Mouse (Mus musculus) midbrain, embryonic 13.5 days (tissue): Measurements from ENCODE around the gene Xcr1. TPM values are rescaled to one million over a fixed set of nuclear protein-coding genes. Genes with fewer than 3 reads are reported as not detected.

Experiments used
- ATAC-seq: fragments of 200-750 bp; cut with Nextera tagmentation; 2 replicates; pipeline ENCODE4 v1.8.0; 2017; ENCODE audit warnings: mild to moderate bottlenecking, moderate TSS enrichment, moderate library complexity
- H3K27ac ChIP-seq: fragments of 300-500 bp; sonication (generic); 2 replicates; pipeline ENCODE4 v1.5.1; 2015; ENCODE audit warnings: inconsistent platforms, mild to moderate bottlenecking, moderate library complexity
- H3K27me3 ChIP-seq: fragments of 300-500 bp; sonication (generic); 2 replicates; pipeline ENCODE4 v1.6.1; 2015; ENCODE audit warnings: mild to moderate bottlenecking, inconsistent platforms
- H3K36me3 ChIP-seq: fragments of 300-500 bp; sonication (generic); 2 replicates; pipeline ENCODE4 v1.6.1; 2015; ENCODE audit warnings: mild to moderate bottlenecking, inconsistent platforms
- H3K4me1 ChIP-seq: fragments of 300-500 bp; sonication (generic); replicated peaks from 2 replicates; pipeline ENCODE4 v1.6.1; 2015; ENCODE audit warnings: inconsistent platforms
- H3K4me2 ChIP-seq: fragments of 300-500 bp; sonication (generic); replicated peaks from 2 replicates; pipeline ENCODE4 v1.6.1; 2015; ENCODE audit warnings: moderate library complexity, mild to moderate bottlenecking, inconsistent platforms
- H3K4me3 ChIP-seq: fragments of 300-500 bp; sonication (generic); replicated peaks from 2 replicates; pipeline ENCODE4 v1.5.1; 2015; ENCODE audit warnings: mild to moderate bottlenecking, inconsistent platforms
- H3K9ac ChIP-seq: fragments of 300-500 bp; sonication (generic); replicated peaks from 2 replicates; pipeline ENCODE4 v1.6.1; 2015; ENCODE audit warnings: mild to moderate bottlenecking, inconsistent platforms
- H3K9me3 ChIP-seq: fragments of 300-500 bp; sonication (generic); 2 replicates; pipeline ENCODE4 v1.6.1; 2016; ENCODE audit warnings: mild to moderate bottlenecking, inconsistent platforms
- WGBS: fragments of 180-500 bp; shearing (Covaris S2); methylation state at CpG from one replicate; pipeline ENCODE4 v1.1.7; 2015; 5-methylcytosine and 5-hydroxymethylcytosine counted together
- polyA plus RNA-seq: library from polyadenylated mRNA; unstranded; fragments of >200 nt; fragmentation: Nextera tagmentation; extraction: Ambion mirVana; gene quantifications from 2 replicates; pipeline ENCODE4 v1.2.1, GENCODE M21; 2015

The Xcr1 gene
- polyA plus RNA-seq, 1 experiment from 2014 or later: 0.11 TPM

- Histone ChIP-seq H3K4me1 (peaks cover 15% of the 10 kb centered on the region), H3K9me3 (no peaks in the 10 kb centered on the region), H3K27ac (no peak overlapping the region), H3K9ac (peak overlapping the region; percentile 32; the same call in 1 of the 2 replicates), H3K36me3 (no peaks in the 10 kb centered on the region), H3K4me3 (no peak overlapping the region), H3K27me3 (no peaks in the 10 kb centered on the region), H3K4me2 (peak overlapping the region; percentile 2; the same call in 1 of the 2 replicates)
- no peak for ATAC-seq
- 84% methylated on average over 2 of the region's 2 CpGs for WGBS
Measured at GRCm38 (mm10) chr9:123849976-123850695, 11.7 kb downstream of the Xcr1 start.

GRCm38 (mm10) chr9:123846490-123846889 lies 15.3 kb downstream of the Xcr1 start:
- Histone ChIP-seq H3K9ac (no peak overlapping the region), H3K4me3 (no peak overlapping the region), H3K36me3 (no peaks in the 10 kb centered on the region), H3K9me3 (no peaks in the 10 kb centered on the region), H3K27me3 (no peaks in the 10 kb centered on the region), H3K27ac (no peak overlapping the region), H3K4me1 (peaks cover 11% of the 10 kb centered on the region), H3K4me2 (no peak overlapping the region)
- 94% methylated on average over 1 of the region's 1 CpGs for WGBS
- no peak for ATAC-seq

GRCm38 (mm10) chr9:123845120-123845519 lies 16.7 kb downstream of the Xcr1 start:
- Histone ChIP-seq H3K9me3 (no peaks in the 10 kb centered on the region), H3K4me1 (peaks cover 1% of the 10 kb centered on the region; the same call in 1 of the 2 replicates), H3K4me3 (no peak overlapping the region), H3K4me2 (no peak overlapping the region), H3K9ac (no peak overlapping the region), H3K36me3 (peaks cover 3% of the 10 kb centered on the region; the same call in 1 of the 2 replicates), H3K27ac (no peak overlapping the region), H3K27me3 (no peaks in the 10 kb centered on the region)
- WGBS: 86% methylated on average over 3 of the region's 3 CpGs
- ATAC-seq: no peak

- Histone ChIP-seq H3K4me3 (no peak overlapping the region), H3K4me1 (no peaks in the 10 kb centered on the region), H3K4me2 (no peak overlapping the region), H3K27ac (no peak overlapping the region), H3K27me3 (no peaks in the 10 kb centered on the region), H3K9ac (no peak overlapping the region), H3K9me3 (no peaks in the 10 kb centered on the region), H3K36me3 (peaks cover 6% of the 10 kb centered on the region; the same call in 1 of the 2 replicates)
- 91% methylated on average over 3 of the region's 3 CpGs for WGBS
- no peak for ATAC-seq
Measured at GRCm38 (mm10) chr9:123844468-123844867, 17.4 kb downstream of the Xcr1 start.

- Histone ChIP-seq H3K4me1 (no peaks in the 10 kb centered on the region), H3K36me3 (peaks cover 39% of the 10 kb centered on the region), H3K4me3 (no peak overlapping the region), H3K9me3 (no peaks in the 10 kb centered on the region), H3K27me3 (no peaks in the 10 kb centered on the region), H3K4me2 (no peak overlapping the region), H3K27ac (no peak overlapping the region), H3K9ac (no peak overlapping the region)
- ATAC-seq: no peak
- 91% methylated on average over 6 of the region's 6 CpGs for WGBS
Measured at GRCm38 (mm10) chr9:123840243-123840642, 21.6 kb downstream of the Xcr1 start.

- no peak overlapping the region for H3K27ac ChIP-seq
- no peak overlapping the region for H3K9ac ChIP-seq
- peaks cover 54% of the 10 kb centered on the region for H3K36me3 ChIP-seq
- H3K4me2 ChIP-seq: no peak overlapping the region
- H3K27me3 ChIP-seq: no peaks in the 10 kb centered on the region
- no peaks in the 10 kb centered on the region for H3K9me3 ChIP-seq
- no peak for ATAC-seq
- WGBS: 93% methylated on average over 3 of the region's 3 CpGs
- H3K4me3 ChIP-seq: no peak overlapping the region
- H3K4me1 ChIP-seq: no peaks in the 10 kb centered on the region
Measured at GRCm38 (mm10) chr9:123835851-123836250, 26.0 kb downstream of the Xcr1 start.

GRCm38 (mm10) chr9:123828916-123829315 lies 32.9 kb downstream of the Xcr1 start:
- Histone ChIP-seq H3K4me1 (no peaks in the 10 kb centered on the region), H3K36me3 (peaks cover 61% of the 10 kb centered on the region), H3K9me3 (no peaks in the 10 kb centered on the region), H3K4me3 (no peak overlapping the region), H3K9ac (no peak overlapping the region), H3K4me2 (no peak overlapping the region), H3K27me3 (no peaks in the 10 kb centered on the region), H3K27ac (no peak overlapping the region)
- WGBS: 97% methylated on average over 4 of the region's 4 CpGs
- ATAC-seq: no peak

- Histone ChIP-seq H3K4me2 (no peak overlapping the region), H3K9ac (no peak overlapping the region), H3K4me3 (no peak overlapping the region), H3K9me3 (no peaks in the 10 kb centered on the region), H3K4me1 (no peaks in the 10 kb centered on the region), H3K36me3 (peaks cover 80% of the 10 kb centered on the region), H3K27me3 (no peaks in the 10 kb centered on the region), H3K27ac (no peak overlapping the region)
- WGBS: 92% methylated on average over 3 of the region's 3 CpGs
- no peak for ATAC-seq
Measured at GRCm38 (mm10) chr9:123826631-123827030, 35.2 kb downstream of the Xcr1 start.

GRCm38 (mm10) chr9:123818601-123819000 lies 43.2 kb downstream of the Xcr1 start:
- H3K36me3 ChIP-seq: peaks cover 67% of the 10 kb centered on the region
- no peaks in the 10 kb centered on the region for H3K4me1 ChIP-seq
- no peak overlapping the region for H3K27ac ChIP-seq
- no peak overlapping the region for H3K4me2 ChIP-seq
- no peak overlapping the region for H3K9ac ChIP-seq
- H3K4me3 ChIP-seq: no peak overlapping the region
- 91% methylated on average over 2 of the region's 2 CpGs for WGBS
- ATAC-seq: no peak
- no peaks in the 10 kb centered on the region for H3K9me3 ChIP-seq
- no peaks in the 10 kb centered on the region for H3K27me3 ChIP-seq

GRCm38 (mm10) chr9:123815996-123816395 lies 45.8 kb downstream of the Xcr1 start:
- WGBS: 100% methylated on average over 1 of the region's 1 CpGs
- no peaks in the 10 kb centered on the region for H3K4me1 ChIP-seq
- ATAC-seq: no peak
- H3K4me3 ChIP-seq: no peak overlapping the region
- no peaks in the 10 kb centered on the region for H3K9me3 ChIP-seq
- no peaks in the 10 kb centered on the region for H3K27me3 ChIP-seq
- no peak overlapping the region for H3K4me2 ChIP-seq
- peaks cover 48% of the 10 kb centered on the region for H3K36me3 ChIP-seq
- H3K9ac ChIP-seq: no peak overlapping the region
- no peak overlapping the region for H3K27ac ChIP-seq

- ATAC-seq: no peak
- no peaks in the 10 kb centered on the region for H3K27me3 ChIP-seq
- no peak overlapping the region for H3K9ac ChIP-seq
- WGBS: 91% methylated on average over 3 of the region's 3 CpGs
- no peaks in the 10 kb centered on the region for H3K9me3 ChIP-seq
- H3K36me3 ChIP-seq: peaks cover 43% of the 10 kb centered on the region
- no peaks in the 10 kb centered on the region for H3K4me1 ChIP-seq
- H3K27ac ChIP-seq: no peak overlapping the region
- no peak overlapping the region for H3K4me3 ChIP-seq
- no peak overlapping the region for H3K4me2 ChIP-seq
Measured at GRCm38 (mm10) chr9:123815444-123815843, 46.4 kb downstream of the Xcr1 start.

- no peaks in the 10 kb centered on the region for H3K4me1 ChIP-seq
- no peaks in the 10 kb centered on the region for H3K9me3 ChIP-seq
- 76% methylated on average over 4 of the region's 4 CpGs for WGBS
Measured at GRCm38 (mm10) chr9:123814821-123815220, 47.0 kb downstream of the Xcr1 start.

GRCm38 (mm10) chr9:123814326-123814725 lies 47.5 kb downstream of the Xcr1 start:
- peaks cover 51% of the 10 kb centered on the region for H3K36me3 ChIP-seq

More at GRCm38 (mm10) chr9:123814821-123815220, 47.0 kb downstream of the Xcr1 start:
- Histone ChIP-seq H3K9ac (no peak overlapping the region), H3K36me3 (peaks cover 49% of the 10 kb centered on the region), H3K27me3 (no peaks in the 10 kb centered on the region), H3K27ac (no peak overlapping the region), H3K4me3 (no peak overlapping the region), H3K4me2 (no peak overlapping the region)
- no peak for ATAC-seq

More at GRCm38 (mm10) chr9:123814326-123814725, 47.5 kb downstream of the Xcr1 start:
- WGBS: 80% methylated on average over 2 of the region's 2 CpGs
- H3K4me2 ChIP-seq: no peak overlapping the region
- no peaks in the 10 kb centered on the region for H3K27me3 ChIP-seq
- no peak overlapping the region for H3K27ac ChIP-seq
- H3K9ac ChIP-seq: no peak overlapping the region
- H3K9me3 ChIP-seq: no peaks in the 10 kb centered on the region
- no peak overlapping the region for H3K4me3 ChIP-seq
- ATAC-seq: no peak
- H3K4me1 ChIP-seq: no peaks in the 10 kb centered on the region
